Mouse (Mus musculus) limb, embryonic 11.5 days (tissue): ENCODE results near the gene Hoxc12. TPM values are rescaled to one million over a fixed set of nuclear protein-coding genes. Genes with fewer than 3 reads are reported as not detected.

Source experiments
- ATAC-seq: fragments of 200-750 bp; cut with Nextera tagmentation; 2 replicates; pipeline ENCODE4 v1.8.0; 2017; ENCODE audit warnings: low read depth; ENCODE audit not compliant: insufficient number of reproducible peaks, low FRiP score, low TSS enrichment
- DNase-seq: peaks from one replicate; pipeline ENCODE4 v3.0.0-alpha.2; 2015; ENCODE audit warnings: low spot score
- H3K27ac ChIP-seq: fragments of 300-500 bp; sonication (generic); replicated peaks from 2 replicates; pipeline ENCODE4 v1.5.1; 2014; ENCODE audit warnings: low read depth, mild to moderate bottlenecking, low read length
- H3K27me3 ChIP-seq: fragments of 300-500 bp; sonication (generic); 2 replicates; pipeline ENCODE4 v1.6.1; 2014; ENCODE audit warnings: mild to moderate bottlenecking, low read length, mixed read lengths; ENCODE audit not compliant: control insufficient read depth, insufficient read depth
- H3K36me3 ChIP-seq: fragments of 300-500 bp; sonication (generic); 2 replicates; pipeline ENCODE4 v1.6.1; 2014; ENCODE audit warnings: mild to moderate bottlenecking, low read length, moderate library complexity, mixed read lengths; ENCODE audit not compliant: control insufficient read depth, insufficient read depth
- H3K4me1 ChIP-seq: fragments of 300-500 bp; sonication (generic); 2 replicates; pipeline ENCODE4 v1.6.1; 2014; ENCODE audit warnings: low read length, mixed read lengths; ENCODE audit not compliant: control insufficient read depth, insufficient read depth
- H3K4me2 ChIP-seq: fragments of 300-500 bp; sonication (generic); 2 replicates; pipeline ENCODE4 v1.6.1; 2014; ENCODE audit warnings: low read depth, mild to moderate bottlenecking, moderate library complexity; ENCODE audit not compliant: severe bottlenecking
- H3K4me3 ChIP-seq: fragments of 300-500 bp; sonication (generic); 2 replicates; pipeline ENCODE4 v1.5.1; 2014; ENCODE audit warnings: low read depth, low read length
- H3K9ac ChIP-seq: fragments of 300-500 bp; sonication (generic); 2 replicates; pipeline ENCODE4 v1.6.1; 2014; ENCODE audit warnings: mild to moderate bottlenecking, low read length
- H3K9me3 ChIP-seq: fragments of 300-500 bp; sonication (generic); 2 replicates; pipeline ENCODE4 v1.6.1; 2016; ENCODE audit warnings: low read length; ENCODE audit not compliant: control insufficient read depth
- WGBS: fragments of 180-500 bp; shearing (Covaris S2); extraction: QIAGEN DNeasy Blood & Tissue Kit; methylation state at CpG from one replicate; pipeline ENCODE4 v1.1.7; 2014; 5-methylcytosine and 5-hydroxymethylcytosine counted together
- microRNA-seq: library from miRNA; unstranded; fragments of <30 nt; microRNA quantifications from one replicate; pipeline ENCODE4, GENCODE M21; 2016
- polyA plus RNA-seq: library from polyadenylated mRNA; unstranded; fragments of >200 nt; fragmentation: Nextera tagmentation; extraction: Ambion mirVana; gene quantifications from 2 replicates; pipeline ENCODE4 v1.2.1, GENCODE M21; 2014

The Hoxc12 gene
- polyA plus RNA-seq, 1 experiment from 2014 or later = 0.96 TPM

GRCm38 (mm10) chr15:102987124-102987833, 50.7 kb downstream of the Hoxc12 start:
- Histone ChIP-seq H3K27ac (no peak overlapping the region; the same call in 1 of the 2 replicates), H3K27me3 (peaks cover 74% of the 10 kb centered on the region), H3K4me3 (no peak overlapping the region), H3K4me1 (peaks cover 36% of the 10 kb centered on the region), H3K9me3 (no peaks in the 10 kb centered on the region), H3K4me2 (no peak overlapping the region), H3K36me3 (no peaks in the 10 kb centered on the region), H3K9ac (no peak overlapping the region)
- peak; percentile 100 for DNase-seq
- WGBS = 3% methylated on average over 21 of the region's 21 CpGs
- 0 out of 2 replicates have a peak, but pooled peaks have one; percentile 20 for ATAC-seq

- 17% methylated on average over 5 of the region's 5 CpGs for WGBS
- Histone ChIP-seq H3K4me2 (no peak overlapping the region), H3K27me3 (peaks cover 75% of the 10 kb centered on the region)
Measured at GRCm38 (mm10) chr15:102988078-102988477, 51.5 kb downstream of the Hoxc12 start.

More at GRCm38 (mm10) chr15:102988078-102988477, 51.5 kb downstream of the Hoxc12 start:
- DNase-seq = no peak
- no peak overlapping the region for H3K9ac ChIP-seq
- H3K4me1 ChIP-seq = peaks cover 30% of the 10 kb centered on the region
- H3K27ac ChIP-seq = no peak overlapping the region
- H3K9me3 ChIP-seq = no peaks in the 10 kb centered on the region
- H3K4me3 ChIP-seq = no peak overlapping the region
- H3K36me3 ChIP-seq = no peaks in the 10 kb centered on the region
- no peak for ATAC-seq

Small RNAs within 50 kb of the gene (microRNA-seq; reads per million reads assigned to microRNA genes)
- 1,875 reads per million, percentile 80 among the genes with 10 or more reads in this experiment for gene Mir196a-2

Other genes with a start within 250 kb of the Hoxc12 start
- gene Calcoco1, start 214.6 kb upstream of the Hoxc12 start, polyA plus RNA-seq = 34.4 and 36.4 TPM in 2 replicates
- 2.3 and 2.4 TPM in 2 replicates for gene Hoxc13, start 15.7 kb upstream of the Hoxc12 start, polyA plus RNA-seq
- 5.5 and 5.9 TPM in 2 replicates for gene Hoxc11, start 17.7 kb downstream of the Hoxc12 start, polyA plus RNA-seq
- 43.9 and 56.2 TPM in 2 replicates for gene Hoxc10, start 30.0 kb downstream of the Hoxc12 start, polyA plus RNA-seq
- gene Hoxc5, start 30.7 kb downstream of the Hoxc12 start, polyA plus RNA-seq = 8.3 and 9.1 TPM in 2 replicates
- 4.4 and 6.1 TPM in 2 replicates for gene Hoxc9, start 39.7 kb downstream of the Hoxc12 start, polyA plus RNA-seq
- gene Hoxc8, start 53.9 kb downstream of the Hoxc12 start, polyA plus RNA-seq = 4.6 and 4.8 TPM in 2 replicates
- 9.5 and 10.9 TPM in 2 replicates for gene Hoxc6, start 61.5 kb downstream of the Hoxc12 start, polyA plus RNA-seq
- gene Hoxc4, start 82.2 kb downstream of the Hoxc12 start, polyA plus RNA-seq = 5.1 and 6.4 TPM in 2 replicates
- gene Smug1, start 230.3 kb downstream of the Hoxc12 start, polyA plus RNA-seq = 14.4 and 14.7 TPM in 2 replicates